Mouse (Mus musculus): Measurements from ENCODE around the gene Tbc1d1.
"Not testable (repeated sequence)": the region's sequence is repeated elsewhere in the genome, so short reads cannot be mapped to it uniquely, and the experiment has no call there.

Gene Tbc1d1

DNA sequence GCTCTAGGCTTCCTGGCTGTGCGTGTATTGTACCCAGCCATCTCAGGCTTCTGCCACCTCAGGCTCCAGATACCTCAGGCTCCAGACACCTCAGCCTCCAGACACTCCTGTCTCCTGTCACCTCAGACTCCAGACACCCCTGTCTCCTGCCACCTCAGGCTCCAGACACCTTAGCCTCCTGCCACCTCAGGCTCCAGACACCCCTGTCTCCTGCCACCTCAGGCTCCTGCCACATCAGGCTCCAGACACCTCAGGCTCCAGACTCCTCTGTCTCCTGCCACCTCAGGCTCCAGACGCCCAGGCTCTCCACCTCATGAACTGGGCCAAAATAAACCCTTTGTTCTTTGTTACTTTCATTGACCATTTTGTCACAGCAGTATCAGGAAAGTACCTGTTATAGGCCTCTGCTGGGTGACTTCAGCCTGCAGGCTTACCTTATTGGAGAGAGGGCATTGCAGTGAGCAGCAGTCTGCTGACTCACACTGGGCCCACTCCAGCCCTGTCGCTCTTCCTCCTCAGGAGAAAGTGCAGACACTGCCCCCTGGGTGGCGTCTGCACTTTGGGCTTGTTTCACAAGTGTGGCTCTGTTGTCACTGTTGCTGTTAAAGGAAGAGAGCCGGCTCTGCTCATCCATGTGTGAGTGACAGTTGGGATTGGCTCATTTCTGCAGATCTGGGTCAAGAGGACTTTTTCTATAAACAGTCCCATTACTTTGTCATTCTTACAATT is 188.0 kb downstream of the Tbc1d1 start:
- no peak for DNase-seq (ENCODE audit: extremely low read depth, insufficient read length, low spot score)

DNA sequence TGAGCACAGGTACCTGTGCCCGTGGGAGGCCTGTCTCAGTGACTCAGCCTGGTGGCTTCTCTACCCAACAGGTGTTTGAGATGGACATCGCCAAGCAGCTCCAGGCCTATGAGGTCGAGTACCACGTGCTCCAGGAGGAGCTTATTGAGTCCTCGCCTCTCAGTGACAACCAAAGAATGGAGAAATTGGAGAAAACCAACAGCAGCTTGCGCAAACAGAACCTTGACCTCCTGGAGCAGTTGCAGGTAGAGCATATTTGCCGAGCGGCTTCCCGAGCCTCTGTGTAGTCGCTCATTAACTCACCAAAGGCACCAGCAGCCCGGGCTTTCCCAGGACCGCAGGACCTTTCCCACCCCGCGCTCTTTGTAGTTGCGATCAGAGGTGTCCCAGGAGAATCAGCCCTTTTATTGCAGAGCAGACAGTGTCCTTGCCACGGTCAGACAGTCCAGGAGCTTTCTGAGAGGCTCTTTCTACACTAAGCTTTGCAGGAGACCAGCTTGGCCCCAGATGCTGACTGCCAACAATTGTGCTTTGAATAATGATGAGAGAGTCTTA is 189.2 kb downstream of the Tbc1d1 start:
- no peak for DNase-seq (ENCODE audit: extremely low read depth, insufficient read length, low spot score)

GRCm38 (mm10) chr5:64345761-64346160 is 189.7 kb downstream of the Tbc1d1 start:
- DNase-seq (ENCODE audit: extremely low read depth, insufficient read length, low spot score) = no peak

- DNase-seq (ENCODE audit: extremely low read depth, insufficient read length, low spot score) = no peak
These were observed 190.3 kb downstream of the Tbc1d1 start for GRCm38 (mm10) chr5:64346343-64346885.

DNA sequence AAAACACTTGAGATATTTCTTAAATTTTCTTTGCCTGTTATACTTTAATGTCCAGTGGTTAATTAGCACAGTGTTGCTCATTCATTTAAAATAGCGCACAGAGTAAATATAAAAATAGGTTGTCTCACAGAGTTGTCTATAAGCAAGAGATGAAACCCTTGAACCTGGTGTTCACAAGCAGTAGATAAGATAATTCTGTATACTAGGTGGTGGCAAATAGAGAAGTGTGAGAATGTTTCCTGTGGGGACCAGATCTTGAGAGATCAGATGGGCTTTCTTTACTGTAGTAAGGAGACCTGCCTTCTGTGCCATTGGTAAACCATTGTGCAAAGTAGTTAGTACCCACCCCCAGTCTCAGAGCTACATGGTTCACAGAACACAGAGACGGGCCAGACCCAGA is 192.1 kb downstream of the Tbc1d1 start:
- no peak for DNase-seq (ENCODE audit: extremely low read depth, insufficient read length, low spot score)

DNA sequence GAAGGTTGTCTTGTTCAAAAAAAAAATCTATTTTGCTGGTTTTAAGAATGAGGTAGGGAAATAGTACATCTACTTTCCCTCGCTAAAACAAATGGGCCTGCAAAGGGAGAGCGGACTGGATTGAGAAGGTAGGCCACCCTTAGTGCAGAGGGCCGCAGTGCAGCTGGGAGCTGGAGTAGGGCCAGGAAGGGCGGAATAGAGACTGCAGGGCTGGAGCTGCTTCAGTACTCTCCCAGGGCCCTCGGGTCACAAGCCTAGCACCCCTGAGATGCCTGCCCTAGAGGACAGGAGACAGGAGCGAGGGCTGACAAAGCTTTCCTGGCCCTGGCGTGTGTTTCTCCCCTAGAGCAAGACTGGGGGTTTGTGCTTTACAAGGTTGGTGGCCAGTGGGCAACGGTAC is 192.7 kb downstream of the Tbc1d1 start:
- no peak for DNase-seq (ENCODE audit: extremely low read depth, insufficient read length, low spot score)

DNA sequence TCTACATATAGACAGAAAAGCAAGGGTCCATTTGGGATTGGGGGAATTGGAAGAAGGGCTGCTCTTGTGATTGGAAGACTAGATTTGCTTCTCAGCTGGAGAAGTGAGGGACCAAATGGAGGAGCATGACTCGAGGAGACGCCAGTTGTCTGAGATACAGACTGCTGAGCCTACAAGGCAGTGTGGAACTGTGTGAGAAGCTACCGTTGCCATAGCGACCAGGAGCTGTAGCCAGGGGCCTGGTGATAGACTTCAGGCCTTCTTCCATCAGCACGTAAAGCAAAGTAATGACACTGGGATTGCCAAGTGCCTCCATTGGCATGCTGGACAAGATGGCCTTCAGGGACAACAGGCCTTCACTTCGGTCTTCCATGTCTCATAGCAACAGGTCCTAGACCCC is 195.9 kb downstream of the Tbc1d1 start:
- no peak for DNase-seq (ENCODE audit: extremely low read depth, insufficient read length, low spot score)

- DNase-seq (ENCODE audit: extremely low read depth, insufficient read length, low spot score) = no peak
These were observed 202.8 kb downstream of the Tbc1d1 start for GRCm38 (mm10) chr5:64358639-64359584.

DNA sequence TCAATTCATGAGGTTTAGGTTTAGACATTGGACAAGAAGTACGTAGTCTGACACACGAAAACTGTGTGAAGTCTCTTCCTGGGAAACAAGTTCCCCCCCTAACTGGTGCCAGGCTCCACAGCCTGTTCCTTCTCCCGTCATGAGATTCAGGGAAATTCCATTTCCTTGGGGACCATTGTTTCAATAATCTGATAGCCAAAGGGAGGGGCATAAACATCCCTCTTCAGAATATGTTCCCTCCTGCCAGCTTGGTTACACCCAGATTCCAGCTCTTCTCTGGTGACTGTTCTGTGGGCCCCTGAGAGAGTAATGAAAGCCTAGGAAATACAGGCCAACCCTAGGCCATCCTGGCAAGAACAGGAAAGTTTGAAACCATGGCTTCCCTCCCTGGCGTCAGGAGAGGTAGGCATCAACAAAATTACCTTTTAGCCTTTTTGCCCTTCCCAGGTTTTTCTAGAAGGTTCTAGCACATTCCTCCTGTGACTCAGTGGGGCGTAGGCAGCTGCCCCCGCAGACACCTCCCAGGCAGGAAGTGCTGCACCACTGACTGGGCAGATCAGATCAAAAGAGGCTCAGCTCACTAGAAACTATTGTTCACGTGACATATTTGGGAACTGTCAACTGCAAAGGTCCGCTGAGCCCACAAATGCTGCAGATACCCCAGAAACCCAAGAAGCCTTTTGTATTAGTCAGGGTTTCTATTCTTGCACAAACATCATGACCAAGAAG is 204.2 kb downstream of the Tbc1d1 start:
- DNase-seq (ENCODE audit: extremely low read depth, insufficient read length, low spot score) = no peak

- not testable (repeated sequence) for DNase-seq (ENCODE audit: extremely low read depth, insufficient read length, low spot score)
These were observed 204.8 kb downstream of the Tbc1d1 start for GRCm38 (mm10) chr5:64360876-64361268.

DNA sequence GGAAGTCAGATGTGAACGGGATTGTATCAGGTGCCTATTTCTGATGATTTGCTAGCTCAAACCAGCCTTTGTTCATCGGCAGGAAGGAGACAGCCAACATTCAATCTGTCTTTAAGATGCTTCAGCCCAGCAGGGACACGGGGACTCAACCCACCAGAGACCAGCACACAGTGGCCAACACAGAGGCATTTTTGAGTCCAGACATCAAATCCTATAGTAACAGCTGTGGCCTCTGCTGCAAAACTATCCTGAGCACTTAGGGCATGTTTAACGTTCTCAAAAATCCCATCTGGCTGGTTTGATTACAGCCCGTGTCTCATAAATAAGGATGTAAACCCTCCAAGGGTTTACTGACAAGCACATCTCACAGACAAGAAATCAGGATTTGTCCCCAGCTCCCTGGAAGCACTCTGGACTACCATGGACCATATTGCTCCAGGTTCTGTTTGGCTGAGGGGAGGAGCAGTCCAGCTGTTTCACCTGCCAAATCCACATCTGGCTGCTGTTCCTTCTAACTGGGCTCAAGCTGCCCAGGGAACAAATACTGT is 207.8 kb downstream of the Tbc1d1 start:
- no peak for DNase-seq (ENCODE audit: extremely low read depth, insufficient read length, low spot score)

GRCm38 (mm10) chr5:64364432-64365125 is 208.5 kb downstream of the Tbc1d1 start:
- DNase-seq (ENCODE audit: extremely low read depth, insufficient read length, low spot score) = peak; percentile 46

DNA sequence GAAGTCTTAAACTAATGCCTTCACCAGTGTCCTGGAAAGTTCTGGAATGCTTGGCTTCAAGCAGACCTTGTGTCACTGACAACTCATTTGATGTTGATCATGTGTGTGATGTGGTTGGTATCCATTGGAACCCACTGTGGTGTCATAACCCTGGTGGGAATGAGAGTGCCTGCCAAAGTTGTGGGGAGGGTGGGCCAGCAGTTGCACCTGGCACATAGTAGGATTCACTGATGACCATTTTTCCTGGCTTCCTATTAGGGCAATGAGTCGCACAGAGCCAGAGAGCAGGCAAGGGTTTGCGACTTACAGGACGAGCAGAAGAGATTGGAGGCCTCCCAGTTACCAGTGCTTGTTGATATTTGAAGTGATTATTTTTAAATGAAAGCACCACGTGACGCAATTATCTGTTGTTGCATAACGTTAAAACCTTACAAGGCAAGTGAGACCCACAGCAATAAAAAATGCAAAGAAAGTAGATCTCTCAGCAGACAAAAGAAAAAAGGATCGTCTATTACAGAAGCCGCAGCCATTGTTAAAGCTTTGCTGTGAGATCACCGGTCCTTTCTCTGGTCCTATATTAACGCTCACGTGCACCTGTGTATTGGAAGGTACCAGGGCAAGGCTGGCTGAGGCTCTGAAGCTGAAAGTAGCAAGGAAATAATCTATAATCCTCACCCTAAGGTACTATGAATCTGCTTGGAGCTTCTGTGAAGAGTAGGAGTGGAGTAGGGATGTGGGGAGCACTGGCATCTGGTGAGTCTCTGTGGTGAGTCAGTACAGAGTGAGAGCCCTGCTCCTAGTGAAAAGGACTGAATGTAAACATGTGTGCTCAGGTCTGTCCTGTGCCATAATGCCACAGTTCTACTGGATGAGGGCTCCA is 209.3 kb downstream of the Tbc1d1 start:
- peak; percentile 46 for DNase-seq (ENCODE audit: extremely low read depth, insufficient read length, low spot score)

DNA sequence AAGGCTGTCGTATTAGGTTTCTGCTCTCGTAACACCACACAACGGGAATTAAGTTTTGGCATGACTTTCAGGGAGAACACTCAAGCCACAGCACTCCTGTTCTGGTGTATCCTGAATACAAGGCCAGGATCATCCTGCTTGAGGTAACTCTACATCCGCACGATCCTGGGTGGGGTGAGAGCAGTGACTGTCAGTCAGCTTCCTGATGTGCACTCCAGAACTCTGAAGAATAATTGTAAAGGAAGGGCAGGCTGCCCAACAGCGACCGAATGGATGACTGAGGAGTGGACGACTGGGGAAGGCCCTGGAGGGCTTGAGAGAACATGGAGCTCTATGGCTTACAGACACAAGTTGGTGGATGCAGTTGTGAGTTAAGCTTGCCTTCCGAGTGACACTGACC is 210.0 kb downstream of the Tbc1d1 start:
- no peak for DNase-seq (ENCODE audit: extremely low read depth, insufficient read length, low spot score)

- DNase-seq (ENCODE audit: extremely low read depth, insufficient read length, low spot score) = peak; percentile 75
These were observed 211.3 kb downstream of the Tbc1d1 start for GRCm38 (mm10) chr5:64367426-64367825.

- no peak for DNase-seq (ENCODE audit: extremely low read depth, insufficient read length, low spot score)
These were observed 215.3 kb downstream of the Tbc1d1 start for GRCm38 (mm10) chr5:64371331-64371831.

DNA sequence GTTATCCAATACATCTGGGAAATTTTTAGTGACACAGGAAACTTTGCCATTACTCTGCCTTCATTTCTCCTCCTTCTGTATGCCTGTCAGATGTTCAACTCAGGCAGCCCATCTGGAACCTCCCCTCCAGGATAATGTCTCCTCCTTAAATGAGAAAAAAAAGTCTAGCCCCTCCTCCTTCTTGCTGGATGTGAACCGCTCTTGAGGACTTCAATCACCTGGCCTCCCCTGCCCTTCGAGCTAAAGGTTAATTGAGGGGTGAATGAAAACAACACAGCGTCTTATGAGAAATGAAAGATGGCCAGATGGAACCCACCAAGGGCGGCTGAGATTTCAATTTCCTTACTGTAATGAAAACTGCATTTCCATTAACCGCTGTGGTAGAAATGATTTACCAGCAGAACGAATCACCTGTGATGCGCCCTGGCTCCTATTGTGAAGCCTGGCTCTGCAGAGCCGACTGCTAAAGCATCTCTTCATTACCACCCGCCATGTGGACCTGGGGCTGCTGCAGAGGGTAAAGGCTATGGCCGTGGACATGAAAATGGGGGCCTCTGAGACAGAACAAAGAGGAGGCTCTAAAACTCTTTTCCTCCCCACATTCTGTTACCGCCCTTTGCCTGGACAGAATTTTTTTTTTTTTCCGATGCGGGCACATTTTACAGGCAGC is 216.3 kb downstream of the Tbc1d1 start:
- DNase-seq (ENCODE audit: extremely low read depth, insufficient read length, low spot score) = no peak

- DNase-seq (ENCODE audit: extremely low read depth, insufficient read length, low spot score) = no peak
These were observed 217.6 kb downstream of the Tbc1d1 start for GRCm38 (mm10) chr5:64373695-64374094.

All from 3134 (cell line).